Mouse (Mus musculus) heart, embryonic 12.5 days (tissue): ENCODE results near the gene Slc2a13. TPM values are rescaled to one million over a fixed set of nuclear protein-coding genes. Genes with fewer than 3 reads are reported as not detected.

Experiments used
- ATAC-seq: fragments of 200-750 bp; cut with Nextera tagmentation; 2 replicates; pipeline ENCODE4 v1.8.0; 2017; ENCODE audit warnings: moderate TSS enrichment, moderate library complexity; ENCODE audit not compliant: insufficient number of reproducible peaks, low FRiP score
- H3K27ac ChIP-seq: fragments of 300-500 bp; sonication (generic); 2 replicates; pipeline ENCODE4 v1.5.1; 2016; ENCODE audit warnings: mild to moderate bottlenecking, moderate library complexity; ENCODE audit not compliant: poor library complexity, severe bottlenecking
- H3K27me3 ChIP-seq: fragments of 300-500 bp; sonication (generic); replicated peaks from 2 replicates; pipeline ENCODE4 v1.6.1; 2016; ENCODE audit warnings: mild to moderate bottlenecking, moderate library complexity
- H3K36me3 ChIP-seq: fragments of 300-500 bp; sonication (generic); 2 replicates; pipeline ENCODE4 v1.6.1; 2016; ENCODE audit warnings: mild to moderate bottlenecking, moderate library complexity
- H3K4me1 ChIP-seq: fragments of 300-500 bp; sonication (generic); replicated peaks from 2 replicates; pipeline ENCODE4 v1.6.1; 2016; ENCODE audit warnings: mild to moderate bottlenecking
- H3K4me2 ChIP-seq: fragments of 300-500 bp; sonication (generic); 2 replicates; pipeline ENCODE4 v1.6.1; 2016; ENCODE audit warnings: mild to moderate bottlenecking, moderate library complexity
- H3K4me3 ChIP-seq: fragments of 300-500 bp; sonication (generic); 2 replicates; pipeline ENCODE4 v1.5.1; 2016; ENCODE audit warnings: mild to moderate bottlenecking
- H3K9ac ChIP-seq: fragments of 300-500 bp; sonication (generic); 2 replicates; pipeline ENCODE4 v1.6.1; 2016; ENCODE audit warnings: mild to moderate bottlenecking, moderate library complexity
- H3K9me3 ChIP-seq: fragments of 300-500 bp; sonication (generic); replicated peaks from 2 replicates; pipeline ENCODE4 v1.6.1; 2016; ENCODE audit warnings: mild to moderate bottlenecking, moderate library complexity
- WGBS: fragments of 180-500 bp; shearing (Covaris S2); methylation state at CpG from one replicate; pipeline ENCODE4 v1.1.7; 2016; 5-methylcytosine and 5-hydroxymethylcytosine counted together
- polyA plus RNA-seq: library from polyadenylated mRNA; unstranded; fragments of >200 nt; fragmentation: Nextera tagmentation; extraction: Ambion mirVana; gene quantifications from 2 replicates; pipeline ENCODE4 v1.2.1, GENCODE M21; 2016

Slc2a13 gene
- polyA plus RNA-seq, 1 experiment from 2014 or later, result 2.2 TPM

- no peak overlapping the region for H3K4me2 ChIP-seq
- H3K36me3 ChIP-seq, result no peaks in the 10 kb centered on the region
- peaks cover 5% of the 10 kb centered on the region; the same call in 1 of the 2 replicates for H3K4me1 ChIP-seq
- no peak overlapping the region for H3K27ac ChIP-seq
- H3K9me3 ChIP-seq, result no peaks in the 10 kb centered on the region
- no peaks in the 10 kb centered on the region for H3K27me3 ChIP-seq
- H3K4me3 ChIP-seq, result no peak overlapping the region
- WGBS, result 65% methylated on average over 7 of the region's 7 CpGs
- no peak for ATAC-seq
- no peak overlapping the region for H3K9ac ChIP-seq
Measured at GRCm38 (mm10) chr15:91373203-91373584, 199.9 kb downstream of the Slc2a13 start.

GRCm38 (mm10) chr15:91372464-91373202 is 200.4 kb downstream of the Slc2a13 start:
- H3K4me1 ChIP-seq, result peaks cover 5% of the 10 kb centered on the region; the same call in 1 of the 2 replicates
- no peaks in the 10 kb centered on the region for H3K36me3 ChIP-seq
- no peak overlapping the region for H3K27ac ChIP-seq
- no peaks in the 10 kb centered on the region for H3K9me3 ChIP-seq
- no peak overlapping the region for H3K4me2 ChIP-seq
- no peak overlapping the region for H3K9ac ChIP-seq
- no peaks in the 10 kb centered on the region for H3K27me3 ChIP-seq
- no peak overlapping the region for H3K4me3 ChIP-seq
- no peak for ATAC-seq
- 84% methylated on average over 9 of the region's 9 CpGs for WGBS

- H3K4me3 ChIP-seq, result no peak overlapping the region
- H3K27ac ChIP-seq, result no peak overlapping the region
- peaks cover 5% of the 10 kb centered on the region; the same call in 1 of the 2 replicates for H3K4me1 ChIP-seq
- no peaks in the 10 kb centered on the region for H3K36me3 ChIP-seq
- WGBS, result 76% methylated on average over 7 of the region's 7 CpGs
- H3K4me2 ChIP-seq, result no peak overlapping the region
- H3K9ac ChIP-seq, result no peak overlapping the region
- ATAC-seq, result no peak
- H3K27me3 ChIP-seq, result no peaks in the 10 kb centered on the region
- H3K9me3 ChIP-seq, result no peaks in the 10 kb centered on the region
Measured at GRCm38 (mm10) chr15:91371859-91372394, 201.1 kb downstream of the Slc2a13 start.

GRCm38 (mm10) chr15:91369736-91370449 is 203.2 kb downstream of the Slc2a13 start:
- ATAC-seq, result no peak
- H3K36me3 ChIP-seq, result no peaks in the 10 kb centered on the region
- no peak overlapping the region for H3K4me2 ChIP-seq
- no peaks in the 10 kb centered on the region for H3K27me3 ChIP-seq
- peaks cover 5% of the 10 kb centered on the region; the same call in 1 of the 2 replicates for H3K4me1 ChIP-seq
- H3K27ac ChIP-seq, result no peak overlapping the region
- no peaks in the 10 kb centered on the region for H3K9me3 ChIP-seq
- no peak overlapping the region for H3K9ac ChIP-seq
- WGBS, result 53% methylated on average over 11 of the region's 11 CpGs
- H3K4me3 ChIP-seq, result no peak overlapping the region

- ATAC-seq, result no peak
- Histone ChIP-seq H3K27me3 (no peaks in the 10 kb centered on the region), H3K9ac (no peak overlapping the region), H3K4me3 (no peak overlapping the region), H3K27ac (no peak overlapping the region), H3K4me2 (no peak overlapping the region), H3K9me3 (no peaks in the 10 kb centered on the region), H3K36me3 (no peaks in the 10 kb centered on the region), H3K4me1 (no peaks in the 10 kb centered on the region)
- WGBS, result 66% methylated on average over 2 of the region's 2 CpGs
Measured at GRCm38 (mm10) chr15:91360495-91360894, 212.6 kb downstream of the Slc2a13 start.

GRCm38 (mm10) chr15:91351006-91351405 is 222.1 kb downstream of the Slc2a13 start:
- no peak overlapping the region for H3K4me2 ChIP-seq
- H3K27ac ChIP-seq, result no peak overlapping the region
- H3K27me3 ChIP-seq, result no peaks in the 10 kb centered on the region
- peaks cover 4% of the 10 kb centered on the region; the same call in 1 of the 2 replicates for H3K9me3 ChIP-seq
- no peak overlapping the region for H3K9ac ChIP-seq
- H3K4me1 ChIP-seq, result no peaks in the 10 kb centered on the region
- 82% methylated on average over 7 of the region's 7 CpGs for WGBS
- no peak for ATAC-seq
- no peaks in the 10 kb centered on the region for H3K36me3 ChIP-seq
- H3K4me3 ChIP-seq, result no peak overlapping the region

GRCm38 (mm10) chr15:91338350-91338749 is 234.7 kb downstream of the Slc2a13 start:
- no peak for ATAC-seq
- Histone ChIP-seq H3K27ac (no peak overlapping the region), H3K27me3 (no peaks in the 10 kb centered on the region), H3K9me3 (no peaks in the 10 kb centered on the region), H3K9ac (no peak overlapping the region), H3K4me2 (no peak overlapping the region), H3K36me3 (no peaks in the 10 kb centered on the region), H3K4me3 (no peak overlapping the region), H3K4me1 (no peaks in the 10 kb centered on the region)
- 89% methylated on average over 1 of the region's 1 CpGs for WGBS

GRCm38 (mm10) chr15:91334416-91334900 is 238.6 kb downstream of the Slc2a13 start:
- 0 out of 2 replicates have a peak, but pooled peaks cover 6% of the 10 kb centered on the region for H3K9me3 ChIP-seq
- no peak overlapping the region for H3K9ac ChIP-seq
- no peaks in the 10 kb centered on the region for H3K4me1 ChIP-seq
- WGBS, result 73% methylated on average over 6 of the region's 6 CpGs
- H3K4me2 ChIP-seq, result no peak overlapping the region
- H3K27ac ChIP-seq, result no peak overlapping the region
- no peak for ATAC-seq
- no peaks in the 10 kb centered on the region for H3K36me3 ChIP-seq
- no peak overlapping the region for H3K4me3 ChIP-seq
- no peaks in the 10 kb centered on the region for H3K27me3 ChIP-seq

GRCm38 (mm10) chr15:91327748-91328147 is 245.3 kb downstream of the Slc2a13 start:
- 59% methylated on average over 3 of the region's 3 CpGs for WGBS
- no peak overlapping the region for H3K9ac ChIP-seq
- H3K4me3 ChIP-seq, result no peak overlapping the region
- no peaks in the 10 kb centered on the region for H3K36me3 ChIP-seq
- no peak for ATAC-seq
- H3K4me2 ChIP-seq, result no peak overlapping the region
- H3K9me3 ChIP-seq, result 0 out of 2 replicates have a peak, but pooled peaks cover 4% of the 10 kb centered on the region
- H3K27ac ChIP-seq, result no peak overlapping the region
- H3K4me1 ChIP-seq, result no peaks in the 10 kb centered on the region
- no peaks in the 10 kb centered on the region for H3K27me3 ChIP-seq

GRCm38 (mm10) chr15:91327023-91327422 is 246.0 kb downstream of the Slc2a13 start:
- ATAC-seq, result no peak

GRCm38 (mm10) chr15:91319376-91319775 is 253.7 kb downstream of the Slc2a13 start:
- Histone ChIP-seq H3K4me3 (no peak overlapping the region), H3K9me3 (no peaks in the 10 kb centered on the region), H3K27me3 (no peaks in the 10 kb centered on the region), H3K4me2 (no peak overlapping the region), H3K4me1 (no peaks in the 10 kb centered on the region), H3K27ac (no peak overlapping the region), H3K36me3 (no peaks in the 10 kb centered on the region), H3K9ac (no peak overlapping the region)
- ATAC-seq, result no peak
- 60% methylated on average over 3 of the region's 3 CpGs for WGBS

More at GRCm38 (mm10) chr15:91327023-91327422, 246.0 kb downstream of the Slc2a13 start:
- no peak overlapping the region for H3K4me3 ChIP-seq
- no peaks in the 10 kb centered on the region for H3K36me3 ChIP-seq
- WGBS, result 77% methylated on average over 4 of the region's 4 CpGs
- no peak overlapping the region for H3K9ac ChIP-seq
- no peaks in the 10 kb centered on the region for H3K27me3 ChIP-seq
- H3K27ac ChIP-seq, result no peak overlapping the region
- no peaks in the 10 kb centered on the region for H3K4me1 ChIP-seq
- H3K4me2 ChIP-seq, result no peak overlapping the region
- no peaks in the 10 kb centered on the region for H3K9me3 ChIP-seq
